Mouse (Mus musculus) adrenal gland, adult 8-10 months (tissue): ENCODE measurements around the gene Ttl. TPM values are rescaled to one million over a fixed set of nuclear protein-coding genes. Genes with fewer than 3 reads are reported as not detected.
A peak's percentile ranks its signal among the peaks of the same experiment; 100 is the strongest.

Source experiments
- DNase-seq: peaks from one replicate; pipeline ENCODE4 v3.0.0; 2022
- total RNA-seq, 4 experiments: library from RNA; stranded (reverse); gene quantifications; 2 replicates each; pipeline ENCODE4 v1.2.4; 2022

The Ttl gene
- total RNA-seq = 10 to 100 TPM; 10.6 to 14.2 (median 12.1) TPM

DNA sequence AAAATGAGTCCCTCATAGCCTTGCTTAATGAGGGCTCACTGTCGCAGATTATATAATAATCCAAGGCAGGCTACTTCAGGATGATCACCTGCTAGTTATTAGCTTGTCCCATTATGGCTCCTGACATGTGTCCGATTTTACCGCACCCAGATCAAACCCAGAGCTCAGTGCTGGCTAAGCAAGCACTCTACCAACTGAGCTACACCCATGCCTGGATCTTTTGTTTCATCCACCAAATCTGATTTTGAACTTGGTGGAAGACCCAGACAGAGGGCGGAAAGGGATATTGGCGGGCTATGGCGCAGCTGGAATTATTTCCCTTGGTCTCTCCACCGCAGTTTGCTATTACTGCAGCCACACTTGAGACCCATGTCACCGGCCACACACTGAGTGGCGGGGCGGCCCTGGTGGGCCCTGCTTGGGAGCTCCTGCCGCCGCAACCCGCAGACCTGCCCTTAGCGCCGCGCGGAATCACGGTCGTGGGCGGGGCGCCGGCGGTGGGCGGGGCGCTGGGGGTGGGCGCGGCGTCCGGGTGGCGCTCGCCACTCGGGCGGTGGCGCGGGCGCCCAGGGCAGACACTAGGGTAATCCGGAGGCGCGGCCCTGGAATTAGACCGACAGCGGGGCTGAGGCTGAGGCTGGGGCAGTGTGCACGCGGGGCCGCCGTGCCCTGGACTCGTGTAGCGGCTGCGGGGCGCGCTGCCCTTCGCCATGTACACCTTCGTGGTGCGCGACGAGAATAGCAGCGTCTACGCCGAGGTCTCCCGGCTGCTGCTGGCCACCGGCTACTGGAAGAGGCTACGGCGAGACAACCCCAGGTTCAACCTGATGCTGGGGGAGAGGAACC, at the start of gene Ttl:
Ttl (plus strand) TSS at position 506 of the 846 bp plus-strand sequence.
- DNase-seq = peak; percentile 55

DNA sequence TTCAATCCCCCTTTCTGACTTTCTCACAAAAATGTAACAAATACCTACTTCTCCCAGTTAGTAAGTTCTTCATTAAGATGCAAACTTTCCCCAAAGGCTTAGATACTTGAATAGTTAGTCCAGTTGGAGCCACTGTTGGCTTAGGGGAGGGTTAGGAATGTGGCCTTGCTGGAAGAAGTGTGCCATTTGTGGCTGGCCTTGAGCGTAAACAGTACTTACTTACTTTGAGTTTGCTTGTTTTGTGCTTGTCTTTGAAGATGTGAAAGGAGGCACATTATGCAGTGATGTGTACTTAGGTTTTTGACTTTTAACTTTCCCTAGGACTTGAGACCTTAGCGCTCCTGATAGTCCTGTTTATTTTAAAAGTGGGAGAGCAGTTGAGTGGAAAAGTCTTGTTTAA, 45.6 kb upstream of the Ttl start:
- peak; percentile 32 for DNase-seq

DNA sequence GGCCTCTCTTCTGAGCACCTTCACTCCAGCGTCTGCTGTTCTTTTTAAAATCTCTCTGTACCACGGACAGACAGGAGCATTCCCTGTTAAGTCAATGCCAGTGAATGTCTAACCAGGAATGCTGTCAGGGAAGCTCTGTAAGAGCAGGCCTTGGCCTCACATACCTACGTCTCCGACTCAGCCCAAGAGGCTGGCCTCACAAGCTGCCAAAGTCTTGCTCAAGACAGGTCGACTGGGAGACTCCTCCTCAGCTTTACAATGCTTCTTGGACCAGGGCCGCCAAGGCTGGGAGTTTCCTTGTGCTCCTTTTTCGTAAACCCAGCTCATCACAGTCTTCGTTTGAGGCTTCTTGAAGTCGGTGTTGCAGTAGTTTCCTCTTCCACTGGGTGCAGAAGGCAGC, 40.9 kb upstream of the Ttl start:
- peak; percentile 57 for DNase-seq

DNA sequence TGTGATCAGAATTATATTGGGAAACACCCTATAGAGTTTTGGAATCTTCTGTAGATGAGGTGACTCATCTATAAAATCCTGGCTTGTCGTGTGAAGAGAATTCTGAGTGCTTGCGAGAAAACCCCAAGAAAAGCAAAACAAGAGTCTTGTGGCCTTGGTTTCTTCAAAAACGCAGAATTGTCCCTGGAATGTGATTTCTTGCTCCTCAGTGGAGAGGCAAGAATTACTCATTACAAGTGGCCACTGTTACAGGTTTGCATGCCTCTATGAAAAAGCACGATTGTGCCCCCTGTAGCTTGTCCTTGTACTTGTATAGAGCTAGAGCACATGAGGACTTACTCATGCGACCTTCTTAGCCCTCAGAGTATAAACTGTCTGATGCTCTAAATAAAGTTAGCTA, 30.4 kb upstream of the Ttl start:
- no peak for DNase-seq

DNA sequence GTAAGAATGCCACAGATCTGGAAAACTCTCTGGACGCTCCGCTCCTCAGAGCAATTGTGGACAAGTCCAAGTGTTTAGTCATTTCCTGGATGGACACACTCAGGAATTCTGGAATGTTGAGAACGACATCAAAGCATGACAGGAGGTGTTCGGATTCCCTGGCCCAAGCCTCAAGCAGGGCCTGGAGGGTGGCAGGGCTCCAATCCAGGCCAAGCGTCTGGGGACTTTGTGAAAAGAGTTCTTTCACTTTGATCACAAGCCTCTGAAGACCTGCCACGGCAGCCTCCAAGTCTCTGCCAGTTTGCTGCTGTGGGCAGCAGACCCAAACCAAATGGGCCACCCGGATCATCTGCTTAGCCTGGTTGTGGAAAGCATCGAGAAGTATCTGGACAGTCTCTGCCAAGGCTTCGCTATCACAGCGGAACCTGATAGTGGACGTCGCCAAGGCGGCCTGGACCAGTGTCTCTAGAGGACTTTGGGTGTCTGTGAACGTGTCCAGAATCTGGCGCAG, 27.3 kb upstream of the Ttl start:
- no peak for DNase-seq

DNA sequence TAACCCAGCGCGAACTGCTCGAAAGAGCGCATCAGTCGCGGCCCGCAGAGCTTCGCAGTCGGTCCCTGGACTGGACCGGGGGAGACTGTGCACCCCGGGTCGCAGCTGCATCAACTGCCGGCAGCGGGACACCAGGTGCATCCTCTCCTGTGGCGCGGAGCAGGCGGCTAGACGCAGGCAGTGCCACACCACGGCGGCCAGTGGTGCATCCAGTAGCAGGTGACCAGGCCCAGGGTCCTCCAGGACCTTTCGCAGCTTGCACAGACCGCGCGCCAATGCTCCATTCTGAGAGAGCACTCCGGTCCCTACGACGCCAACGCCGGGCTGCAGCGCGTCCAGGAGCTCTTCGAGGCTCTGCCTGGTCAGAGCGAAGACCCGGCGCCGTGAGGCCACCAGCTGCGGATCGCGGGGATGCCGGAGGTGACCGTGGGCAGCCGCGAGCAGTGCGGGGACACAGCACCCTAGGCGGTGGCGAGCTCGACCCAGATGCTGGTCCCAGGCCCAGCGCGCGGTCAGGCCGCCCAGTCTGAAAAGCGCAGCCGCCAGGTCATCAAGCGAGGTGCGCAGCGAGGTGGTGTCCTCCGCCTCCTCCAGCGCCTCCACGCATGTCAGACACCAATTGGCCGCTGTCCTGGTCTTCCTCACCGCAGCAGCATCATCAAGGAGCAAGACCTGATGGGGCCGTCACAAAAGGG, 26.7 kb upstream of the Ttl start:
- no peak for DNase-seq

DNA sequence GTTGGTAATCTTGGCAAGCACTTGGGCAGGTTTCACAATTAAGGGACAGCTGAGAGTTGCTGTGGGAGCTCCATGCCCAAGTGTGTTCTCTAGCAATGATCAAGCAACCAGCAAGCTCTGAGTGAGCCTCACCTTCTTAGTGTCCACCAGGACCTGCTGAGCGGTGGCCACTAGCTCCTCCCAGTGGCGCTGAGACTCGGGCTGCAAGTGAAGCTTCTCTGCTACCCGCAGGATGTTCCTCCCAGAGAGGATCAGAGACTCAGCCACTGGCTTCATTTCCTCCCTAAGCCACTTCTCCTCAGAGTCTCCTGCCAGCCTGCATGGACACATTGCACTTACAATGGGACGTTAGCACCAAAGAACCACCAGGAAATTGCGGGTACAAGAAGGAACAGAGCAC, 25.2 kb upstream of the Ttl start:
- DNase-seq = no peak

DNA sequence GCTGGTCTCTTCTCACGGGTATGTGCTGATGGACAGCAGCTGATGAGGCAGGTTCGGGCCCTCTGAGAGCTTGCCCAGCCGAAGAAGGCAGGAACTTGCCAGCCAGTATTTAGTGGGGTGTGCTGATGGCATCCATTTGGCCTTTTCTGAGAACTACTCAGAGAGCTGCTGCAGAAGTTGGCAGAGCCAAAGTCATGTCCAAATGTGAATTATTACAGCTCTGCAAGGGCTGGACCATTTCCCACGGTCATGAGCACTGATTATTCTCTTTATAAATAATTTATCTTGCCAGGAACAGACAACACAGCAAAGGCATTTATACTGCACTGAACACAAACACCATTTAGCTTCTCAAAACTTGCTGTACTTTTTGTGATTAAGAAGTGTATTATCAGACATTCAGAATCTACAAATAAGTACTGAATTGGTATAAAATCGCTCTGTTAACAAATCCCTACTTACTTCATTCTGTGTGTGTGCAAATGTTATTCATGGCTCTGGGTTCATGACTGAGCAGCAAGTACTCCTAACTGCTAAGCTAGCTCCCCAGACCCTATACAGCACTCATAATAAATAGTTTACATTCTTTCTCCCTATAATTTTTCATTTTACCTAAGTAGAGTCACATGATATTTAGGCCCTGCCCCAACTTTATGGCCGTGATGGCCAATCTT, 19.4 kb upstream of the Ttl start:
- DNase-seq = peak; percentile 79

DNA sequence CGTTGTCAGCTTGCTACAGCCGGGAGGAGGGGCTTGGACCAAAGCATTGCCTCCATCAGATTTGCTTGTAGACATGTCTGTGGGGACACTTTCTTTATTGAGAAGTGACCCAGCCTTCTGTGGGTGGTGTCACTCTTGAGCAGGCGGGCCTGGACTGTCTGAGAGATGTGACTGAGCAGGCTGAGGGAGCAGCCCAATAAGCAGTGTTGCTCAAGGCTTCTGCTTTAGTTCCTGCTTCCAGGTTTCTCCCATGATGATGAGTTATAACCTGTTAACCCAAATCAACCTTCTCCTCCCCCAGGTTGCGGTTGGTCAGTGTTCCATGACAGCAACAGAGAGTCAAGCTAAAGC, 18.9 kb upstream of the Ttl start:
- no peak for DNase-seq

DNA sequence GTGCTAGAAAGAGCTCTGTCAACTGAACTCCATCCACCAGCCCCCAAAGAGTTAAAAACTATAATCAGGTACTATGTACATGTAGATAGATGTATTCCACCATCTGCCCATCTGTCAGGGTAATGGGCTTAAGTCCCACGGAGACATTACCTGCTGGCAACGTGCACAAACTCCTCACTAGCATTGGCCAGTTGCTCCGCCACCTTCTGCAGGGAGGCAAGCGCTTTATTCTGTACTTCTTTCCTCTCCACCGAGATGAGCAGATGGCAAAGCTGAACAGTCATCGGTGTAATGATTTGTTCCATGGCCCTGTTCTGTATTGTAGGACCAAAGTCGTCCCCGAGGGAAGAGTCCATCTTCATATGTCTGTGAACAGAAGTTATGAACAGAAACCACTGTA, 17.9 kb upstream of the Ttl start, which contains the start of gene Vinac1:
Vinac1 (minus strand) TSS at position 362 of the 400 bp plus-strand sequence.
- no peak for DNase-seq

DNA sequence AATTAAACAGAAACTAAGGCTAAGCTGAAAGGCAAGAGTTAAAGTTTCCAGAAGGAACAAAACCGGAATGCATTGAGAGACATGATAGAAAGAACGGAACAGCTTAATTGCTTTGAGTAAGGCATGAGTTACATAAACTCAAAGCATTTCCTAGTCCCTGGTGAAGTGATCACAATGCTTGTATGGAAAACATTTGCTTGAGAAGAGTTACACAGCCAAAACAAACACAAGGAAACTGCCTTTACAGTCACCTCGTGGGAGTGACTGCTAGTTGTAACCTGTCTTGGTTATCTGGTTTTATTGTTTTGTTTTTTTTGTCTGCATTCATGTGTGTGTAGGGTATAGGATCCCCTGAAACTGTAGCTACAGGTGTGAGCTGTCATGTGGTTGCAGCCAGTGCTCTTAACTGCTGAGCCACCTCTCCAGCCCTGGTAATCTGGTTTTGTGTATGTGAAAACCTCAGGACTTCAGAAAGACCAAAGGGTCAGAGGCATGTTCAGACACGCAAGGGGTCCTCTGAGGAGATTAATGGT, 13.2 kb upstream of the Ttl start:
- no peak for DNase-seq

DNA sequence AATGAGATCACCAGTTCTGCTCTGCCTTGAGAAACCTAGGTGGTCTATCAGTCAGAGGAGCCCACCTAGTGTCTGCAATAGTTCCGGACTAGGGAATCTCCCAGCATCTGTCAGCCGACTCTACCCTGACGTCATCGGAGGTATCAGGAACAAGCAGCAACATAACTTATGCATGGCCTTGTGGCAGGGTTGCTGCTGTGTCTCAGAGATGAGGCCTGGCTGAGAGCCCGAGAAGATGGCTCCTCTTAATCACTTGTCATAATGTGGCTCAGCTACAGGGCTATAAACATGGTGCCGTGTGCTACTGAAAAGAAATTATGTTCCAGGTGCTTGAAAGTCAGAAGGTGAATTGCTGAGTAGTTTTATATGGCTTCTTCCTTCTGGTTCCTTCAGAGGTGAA, 10.0 kb upstream of the Ttl start:
- DNase-seq = no peak

DNA sequence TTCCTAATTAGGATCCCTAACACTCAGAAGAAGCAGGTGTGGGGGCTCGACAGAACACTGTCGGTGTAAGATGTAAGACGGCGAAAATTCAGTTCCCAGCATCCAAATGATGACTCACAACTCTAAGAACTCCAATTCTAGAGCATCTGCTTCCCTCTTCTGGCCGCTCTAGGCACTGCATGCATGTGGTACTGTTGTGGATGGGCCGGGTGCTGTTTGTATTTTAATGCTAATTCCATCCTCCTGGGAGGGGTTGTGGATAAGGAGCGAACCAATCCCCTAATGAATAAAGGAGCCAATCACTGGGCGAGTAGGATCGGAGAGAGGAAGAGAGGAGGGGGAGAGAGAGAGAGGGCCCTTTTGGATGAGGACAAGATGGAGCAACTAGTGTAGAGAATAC, 9.1 kb upstream of the Ttl start:
- DNase-seq = no peak

DNA sequence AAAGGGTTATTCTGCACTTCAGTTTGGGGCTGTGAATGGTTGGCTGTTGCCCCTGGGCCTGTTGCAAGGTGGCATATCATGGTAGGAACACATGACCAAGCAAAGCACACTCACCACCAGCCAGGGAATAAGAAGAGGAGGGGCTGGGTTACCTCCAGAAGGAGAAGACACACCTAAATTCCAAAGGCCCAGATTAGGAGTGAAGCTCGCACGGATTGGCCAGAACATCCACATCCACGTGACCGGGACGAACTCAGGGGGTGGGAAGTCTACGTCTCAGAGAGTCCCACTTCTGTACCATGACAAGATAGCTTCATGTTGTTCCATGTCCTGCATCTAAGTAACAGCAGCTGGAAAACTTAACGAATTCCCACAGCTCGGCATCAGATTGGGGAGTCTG, 8.5 kb upstream of the Ttl start:
- no peak for DNase-seq

DNA sequence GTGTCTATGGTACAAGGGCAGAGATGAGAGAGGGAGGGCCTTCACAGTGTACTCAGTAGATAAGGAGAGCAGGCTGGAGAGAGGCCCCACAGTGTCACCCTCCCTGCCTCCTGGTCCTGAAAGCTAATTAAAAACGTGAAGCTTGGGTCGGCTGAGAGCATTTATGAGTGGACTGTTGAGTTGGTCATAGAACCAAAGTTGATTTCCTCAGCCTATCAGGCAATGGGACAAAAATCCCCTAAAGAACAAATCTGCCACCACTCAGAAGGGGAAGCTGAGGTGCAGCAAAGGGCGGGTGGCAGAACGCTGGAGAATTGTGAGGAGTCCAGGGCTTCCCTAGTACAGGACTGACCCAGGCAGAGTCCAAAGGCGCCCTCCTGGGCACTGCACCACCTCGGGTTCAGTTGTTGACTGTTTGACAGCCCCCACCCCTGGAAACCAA, 7.8 kb upstream of the Ttl start:
- DNase-seq = no peak

DNA sequence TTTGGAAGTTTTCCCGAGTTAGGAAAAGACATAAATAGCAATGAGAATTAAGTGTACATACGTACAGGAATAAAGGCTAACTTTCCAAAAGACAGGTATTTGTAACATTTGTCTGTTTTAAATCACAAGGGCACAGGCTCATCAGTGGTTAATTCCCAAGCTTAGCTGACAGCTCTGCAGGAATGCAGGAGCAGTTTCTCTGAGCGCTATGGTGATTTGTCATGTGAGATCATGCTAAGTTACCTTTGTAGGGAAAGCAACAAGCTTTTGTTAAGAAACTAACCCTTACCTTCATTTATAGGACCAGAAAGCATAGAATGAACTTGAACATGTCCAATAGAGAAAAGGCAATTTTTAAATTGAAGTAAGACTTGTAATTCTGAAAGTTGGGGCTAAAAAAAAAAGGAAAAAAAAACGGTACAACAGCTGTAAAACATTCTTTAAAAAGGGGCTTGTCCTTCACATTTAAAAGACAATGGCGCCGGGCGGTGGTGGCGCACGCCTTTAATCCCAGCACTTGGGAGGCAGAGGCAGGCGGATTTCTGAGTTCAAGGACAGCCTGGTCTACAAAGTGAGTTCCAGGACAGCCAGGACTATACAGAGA, 4.2 kb upstream of the Ttl start:
- no peak for DNase-seq

DNA sequence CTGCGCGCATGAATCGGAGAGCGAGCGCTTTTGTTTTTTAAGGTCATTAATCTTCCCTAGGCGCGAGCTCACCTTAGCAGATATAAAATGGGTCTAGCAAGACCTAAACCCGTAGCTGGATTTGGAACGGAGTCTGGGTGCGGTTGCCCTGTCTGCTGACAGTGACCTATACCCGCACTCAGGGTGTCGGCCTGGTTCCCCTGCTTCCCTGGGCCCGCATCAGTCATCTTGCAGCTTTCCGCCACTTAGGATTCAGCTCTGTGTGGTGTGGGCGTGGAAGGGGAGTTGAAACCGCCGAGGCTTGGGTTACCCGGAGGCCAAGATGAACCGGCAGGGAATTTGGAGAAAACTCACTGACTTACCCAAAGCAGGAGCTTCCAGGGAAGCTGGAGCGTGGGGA, 584 bp downstream of the Ttl start:
- DNase-seq = peak; percentile 57

DNA sequence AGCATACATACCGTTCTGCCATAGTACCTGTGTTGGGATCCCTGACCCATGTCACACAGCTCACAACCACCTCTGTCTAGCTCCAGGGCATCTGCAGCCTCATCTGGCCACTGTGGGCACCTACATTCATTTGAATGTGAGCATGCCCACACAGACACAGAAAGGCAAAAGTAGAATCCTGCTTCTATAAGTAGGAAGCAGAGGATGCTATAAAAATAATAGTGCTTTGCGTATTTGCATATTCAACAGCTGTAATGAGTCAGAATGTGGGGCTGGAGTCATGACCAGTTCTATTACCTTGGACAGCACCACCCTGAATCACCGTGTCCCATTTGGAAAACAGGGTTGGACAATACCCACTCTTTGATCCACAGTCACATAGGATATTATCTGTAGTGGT, 4.6 kb downstream of the Ttl start:
- no peak for DNase-seq

DNA sequence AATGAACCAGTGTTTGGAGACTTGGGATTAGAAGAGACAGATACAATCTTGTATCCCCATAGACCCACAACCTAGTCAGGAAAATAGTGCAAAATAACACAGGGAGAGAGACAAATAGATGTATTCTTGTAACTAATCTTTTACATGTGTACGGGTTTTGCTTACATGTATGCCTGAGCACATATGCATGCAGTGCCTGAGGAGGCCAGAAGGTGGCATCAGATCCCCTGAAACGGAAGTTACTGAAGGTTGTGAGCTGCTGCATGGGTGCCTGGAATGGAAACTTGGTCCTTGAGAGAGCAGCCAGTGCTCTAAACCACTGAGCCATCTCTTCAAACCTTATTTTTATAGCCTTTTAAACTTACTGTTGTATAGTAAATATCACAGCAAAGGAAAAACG, 12.6 kb downstream of the Ttl start:
- no peak for DNase-seq

DNA sequence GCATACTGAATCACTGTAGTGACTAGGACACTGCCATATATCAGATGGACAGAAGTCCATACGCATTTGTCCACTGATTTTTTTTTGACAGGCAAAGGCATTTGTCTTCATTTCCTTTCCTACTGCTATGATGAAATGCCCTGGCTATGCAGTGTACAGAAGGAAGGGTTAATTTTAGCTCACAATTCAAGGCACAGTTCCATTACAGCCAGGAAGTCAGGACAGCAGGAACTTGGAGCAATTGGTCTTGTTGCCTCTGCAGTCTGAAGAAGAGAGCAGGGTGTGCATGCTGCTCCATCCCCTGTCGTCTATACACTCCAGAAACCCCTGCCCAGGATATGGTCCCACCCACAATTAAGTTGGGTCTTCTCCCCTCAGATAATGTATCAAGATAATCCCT, 13.5 kb downstream of the Ttl start:
- DNase-seq = no peak

DNA sequence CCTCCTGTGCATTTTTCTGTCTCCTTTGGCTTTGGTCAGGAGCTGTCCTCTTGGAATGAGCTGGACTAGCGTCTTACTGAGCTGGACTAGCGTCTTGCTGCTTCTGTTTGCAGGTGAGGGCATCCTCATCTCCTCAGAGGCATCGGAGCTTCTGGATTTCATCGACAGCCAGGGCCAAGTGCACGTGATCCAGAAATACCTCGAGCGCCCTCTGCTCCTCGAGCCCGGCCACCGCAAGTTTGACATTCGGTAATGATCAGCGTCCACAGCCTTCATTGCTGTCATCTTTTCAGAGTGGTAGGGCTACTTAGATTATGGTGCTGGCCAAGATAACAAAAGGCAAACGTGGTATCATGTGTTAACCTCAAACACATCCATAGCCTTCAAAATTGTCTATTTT, 15.4 kb downstream of the Ttl start:
- DNase-seq = no peak

DNA sequence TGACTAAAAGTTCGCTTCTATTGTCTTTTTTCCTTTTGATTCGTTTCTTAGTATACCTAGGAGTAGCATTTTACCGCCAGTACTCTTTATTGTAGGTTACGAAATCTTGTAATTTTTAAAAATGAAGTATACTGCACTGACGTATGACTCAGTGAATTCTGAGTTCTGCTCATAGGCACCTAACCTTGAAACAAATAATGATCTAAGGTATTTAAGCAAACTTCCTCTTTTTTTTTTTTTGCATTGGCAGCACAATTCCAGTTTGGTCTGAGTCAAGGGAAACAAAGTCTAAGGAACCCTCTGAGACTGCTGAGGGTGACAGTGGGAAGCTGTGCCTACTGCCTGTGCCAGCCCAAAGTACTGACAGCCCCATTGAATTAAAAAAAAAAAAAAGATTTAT, 17.8 kb downstream of the Ttl start:
- no peak for DNase-seq

DNA sequence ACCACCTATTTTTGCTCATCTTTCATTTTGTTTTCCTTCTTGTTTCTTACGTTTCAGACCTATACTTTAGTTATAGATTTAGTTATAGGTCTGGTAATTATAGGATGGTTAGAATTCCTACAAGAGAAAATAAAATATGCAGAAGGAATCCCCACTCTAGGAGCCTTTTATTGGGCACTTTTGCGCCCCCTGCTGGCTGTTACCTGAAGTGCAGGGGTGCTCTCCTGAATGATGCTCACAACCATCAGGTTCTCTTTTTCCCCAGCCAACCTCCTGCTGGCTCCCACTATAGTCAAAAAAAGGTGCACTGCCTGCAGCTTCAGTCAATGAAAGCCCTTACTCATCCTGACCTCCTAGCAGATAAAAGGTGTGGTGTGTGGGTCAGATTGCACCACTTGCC, 19.2 kb downstream of the Ttl start:
- DNase-seq = no peak
